Mouse (Mus musculus): ENCODE measurements around the gene Ankmy2. TPM values are rescaled to one million over a fixed set of nuclear protein-coding genes. Genes with fewer than 3 reads are reported as not detected.

The Ankmy2 gene
- polyA plus RNA-seq, 1 experiment from 2014 or later, result 34.9 TPM

Other genes with a start within 250 kb of the Ankmy2 start
- 0.76 and 1.9 TPM in 2 replicates for gene Agr3, start 231.5 kb upstream of the Ankmy2 start, polyA plus RNA-seq (2016; fragmentation: Nextera tagmentation; extraction: Ambion mirVana)
- 0.28 and 0.41 TPM in 2 replicates for gene Agr2, start 164.2 kb upstream of the Ankmy2 start, polyA plus RNA-seq (2016; fragmentation: Nextera tagmentation; extraction: Ambion mirVana)
- gene Tspan13, start 114.6 kb upstream of the Ankmy2 start, polyA plus RNA-seq (2016; fragmentation: Nextera tagmentation; extraction: Ambion mirVana), result 81.3 and 84.3 TPM in 2 replicates
- gene Bzw2, start 966 bp downstream of the Ankmy2 start, polyA plus RNA-seq (2016; fragmentation: Nextera tagmentation; extraction: Ambion mirVana), result 255 and 278 TPM in 2 replicates
- gene Lrrc72, start 96.3 kb downstream of the Ankmy2 start, polyA plus RNA-seq (2016; fragmentation: Nextera tagmentation; extraction: Ambion mirVana), result not detected in 2 replicates
- gene Sostdc1, start 157.0 kb downstream of the Ankmy2 start, polyA plus RNA-seq (2016; fragmentation: Nextera tagmentation; extraction: Ambion mirVana), result 59.7 and 63.6 TPM in 2 replicates
- gene Ispd, start 224.3 kb downstream of the Ankmy2 start, polyA plus RNA-seq (2016; fragmentation: Nextera tagmentation; extraction: Ambion mirVana), result 10.6 and 12.1 TPM in 2 replicates
- gene D630036H23Rik, start 225.1 kb downstream of the Ankmy2 start, polyA plus RNA-seq (2016; fragmentation: Nextera tagmentation; extraction: Ambion mirVana), result 1.6 and 2.0 TPM in 2 replicates